Mouse (Mus musculus): Measurements from ENCODE around the gene Cox16.

DNA sequence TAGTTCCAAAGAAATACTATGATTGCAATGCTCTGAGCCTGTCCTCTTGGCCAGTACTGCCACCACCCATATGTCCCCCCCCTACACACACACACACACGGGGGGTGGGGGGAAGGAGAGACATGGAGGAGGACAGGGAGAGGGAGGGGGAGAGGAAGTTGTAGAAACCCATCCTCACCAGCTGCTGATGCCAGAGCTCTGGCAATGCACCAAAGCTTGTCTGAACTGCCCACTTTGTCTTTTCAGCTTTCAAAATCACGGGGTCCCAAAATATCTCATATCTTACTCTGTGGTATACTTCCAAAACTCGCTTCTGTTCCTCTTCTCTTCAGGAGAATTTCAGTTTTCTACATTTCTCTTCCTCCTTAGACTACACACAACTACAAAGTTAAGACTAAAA, 71.7 kb downstream of the Cox16 start:
- TF ChIP-seq EP300 (IDR thresholded peaks at IDR 0.05; ENCODE audit: insufficient read depth, low read depth, low read length) (no peak), POLR2A (IDR thresholded peaks at IDR 0.05; ENCODE audit: insufficient read depth, low read depth, low read length) (no peak), CTCF (IDR thresholded peaks at IDR 0.05) (no peak)

Measured in heart, adult 2 months (tissue).